Mouse (Mus musculus): ENCODE data around the gene Gabra5. TPM values are rescaled to one million over a fixed set of nuclear protein-coding genes. Genes with fewer than 3 reads are reported as not detected.
A peak's percentile ranks its signal among the peaks of the same experiment; 100 is the strongest.

The Gabra5 gene
- polyA plus RNA-seq, 2 experiments = 0.22 to 0.29 TPM

DNA sequence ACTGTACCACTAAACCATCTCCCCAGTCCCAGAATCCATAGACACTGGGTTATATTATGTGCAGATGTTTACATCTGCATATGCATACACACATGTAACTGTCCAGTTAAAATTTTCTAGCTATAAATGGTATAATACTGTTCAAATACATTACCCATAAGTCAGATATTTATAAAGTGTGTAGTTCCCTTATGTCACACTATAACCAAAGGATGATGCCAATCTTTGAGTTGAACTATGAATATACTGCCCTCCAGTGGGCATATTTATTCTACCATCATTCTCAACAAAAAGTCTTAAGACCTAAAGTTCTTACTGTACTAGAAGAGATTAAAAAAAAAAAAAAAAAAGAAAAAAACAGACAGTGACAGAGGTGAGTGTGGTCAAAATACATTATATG lies 27.0 kb downstream of the Gabra5 start:
- Histone ChIP-seq H3K4me1 (ENCODE audit: control insufficient read depth, insufficient read depth, low read length) (no peaks in the 10 kb centered on the region), H3K4me3 (replicated peaks; ENCODE audit: low read length) (no peak overlapping the region), H3K36me3 (ENCODE audit: control insufficient read depth, insufficient read depth, low read length) (no peaks in the 10 kb centered on the region), H3K27me3 (ENCODE audit: control insufficient read depth, insufficient read depth, low read length) (no peaks in the 10 kb centered on the region), H3K9me3 (ENCODE audit: control insufficient read depth, low read length) (no peaks in the 10 kb centered on the region), H3K4me2 (replicated peaks; ENCODE audit: low read depth, low read length, severe bottlenecking) (no peak overlapping the region), H3K9ac (ENCODE audit: low read depth, low read length, severe bottlenecking) (no peak overlapping the region), H3K27ac (replicated peaks; ENCODE audit: low read depth, low read length) (no peak overlapping the region)
- DNase-seq (ENCODE audit: low spot score) (peak; percentile 66), ATAC-seq (ENCODE audit: low FRiP score, low read depth) (no peak)
- TF ChIP-seq POLR2A (IDR thresholded peaks at IDR 0.05; ENCODE audit: borderline replicate concordance, extremely low read depth, insufficient read depth, insufficient read length) = no peak

GRCm38 (mm10) chr7:57473811-57474525 lies 35.9 kb downstream of the Gabra5 start:
- no peaks in the 10 kb centered on the region for H3K27me3 ChIP-seq (ENCODE audit: control insufficient read depth, insufficient read depth, low read length)
- no peak overlapping the region for H3K4me2 ChIP-seq (replicated peaks; ENCODE audit: low read depth, low read length, severe bottlenecking)
- ATAC-seq (ENCODE audit: low FRiP score, low read depth) (no peak), DNase-seq (ENCODE audit: low spot score) (peak; percentile 67)
- no peak for TF ChIP-seq POLR2A (IDR thresholded peaks at IDR 0.05; ENCODE audit: borderline replicate concordance, extremely low read depth, insufficient read depth, insufficient read length)
- no peaks in the 10 kb centered on the region for H3K9me3 ChIP-seq (ENCODE audit: control insufficient read depth, low read length)
- H3K9ac ChIP-seq (ENCODE audit: low read depth, low read length, severe bottlenecking) = no peak overlapping the region
- H3K4me1 ChIP-seq (ENCODE audit: control insufficient read depth, insufficient read depth, low read length) = no peaks in the 10 kb centered on the region
- no peak overlapping the region for H3K4me3 ChIP-seq (replicated peaks; ENCODE audit: low read length)
- no peak overlapping the region for H3K27ac ChIP-seq (replicated peaks; ENCODE audit: low read depth, low read length)
- no peaks in the 10 kb centered on the region for H3K36me3 ChIP-seq (ENCODE audit: control insufficient read depth, insufficient read depth, low read length)
- WGBS = 68% methylated on average over 4 of the region's 4 CpGs

DNA sequence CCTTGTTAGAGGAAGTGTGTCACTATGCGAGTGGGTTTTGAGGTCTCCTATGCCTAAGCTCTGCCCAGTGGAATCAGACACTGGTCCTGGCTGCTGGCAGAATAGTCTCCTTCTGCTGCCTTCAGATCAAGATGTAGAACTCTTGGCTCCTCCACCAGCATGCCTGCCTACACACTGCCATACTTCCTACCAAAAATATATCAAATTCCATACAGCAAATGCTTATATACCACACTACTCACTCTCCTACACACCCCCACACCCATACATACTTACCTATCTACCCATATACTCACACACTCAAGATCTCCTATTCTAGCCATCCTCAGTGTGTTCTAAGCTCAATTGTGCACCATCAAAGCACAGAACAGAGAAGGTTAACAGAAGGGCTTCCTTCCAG lies 38.5 kb downstream of the Gabra5 start:
- H3K9me3 ChIP-seq (ENCODE audit: control insufficient read depth, low read length) = no peaks in the 10 kb centered on the region
- no peak for DNase-seq (ENCODE audit: low spot score)
- no peak for ATAC-seq (ENCODE audit: low FRiP score, low read depth)
- no peaks in the 10 kb centered on the region for H3K4me1 ChIP-seq (ENCODE audit: control insufficient read depth, insufficient read depth, low read length)
- no peak overlapping the region for H3K4me3 ChIP-seq (replicated peaks; ENCODE audit: low read length)
- WGBS = 93% methylated on average over 1 of the region's 1 CpGs
- no peaks in the 10 kb centered on the region for H3K36me3 ChIP-seq (ENCODE audit: control insufficient read depth, insufficient read depth, low read length)
- H3K9ac ChIP-seq (ENCODE audit: low read depth, low read length, severe bottlenecking) = no peak overlapping the region
- no peak overlapping the region for H3K27ac ChIP-seq (replicated peaks; ENCODE audit: low read depth, low read length)
- TF ChIP-seq POLR2A (IDR thresholded peaks at IDR 0.05; ENCODE audit: borderline replicate concordance, extremely low read depth, insufficient read depth, insufficient read length) = no peak
- H3K27me3 ChIP-seq (ENCODE audit: control insufficient read depth, insufficient read depth, low read length) = no peaks in the 10 kb centered on the region
- H3K4me2 ChIP-seq (replicated peaks; ENCODE audit: low read depth, low read length, severe bottlenecking) = no peak overlapping the region

DNA sequence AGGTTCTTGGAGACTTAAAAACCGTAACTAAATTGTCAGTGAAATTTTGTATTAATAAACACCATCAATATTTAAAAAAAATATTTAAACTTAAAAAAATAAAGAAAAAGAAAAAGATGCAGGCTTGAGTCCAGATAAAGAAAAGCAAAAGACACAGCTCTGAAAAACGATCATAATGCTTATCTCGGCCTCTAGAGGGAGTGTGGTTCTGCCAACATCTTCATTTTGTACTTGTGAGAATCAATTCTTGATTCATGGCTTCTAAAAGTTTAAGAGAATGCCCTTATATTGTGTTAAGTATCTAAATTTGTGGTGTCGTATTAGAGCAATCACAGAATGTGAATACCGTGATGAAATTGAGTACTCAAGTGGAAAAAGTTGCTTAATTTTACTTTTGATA lies 49.5 kb downstream of the Gabra5 start:
- Histone ChIP-seq H3K4me1 (ENCODE audit: control insufficient read depth, insufficient read depth, low read length) (no peaks in the 10 kb centered on the region), H3K4me2 (replicated peaks; ENCODE audit: low read depth, low read length, severe bottlenecking) (no peak overlapping the region), H3K36me3 (ENCODE audit: control insufficient read depth, insufficient read depth, low read length) (no peaks in the 10 kb centered on the region), H3K4me3 (replicated peaks; ENCODE audit: low read length) (no peak overlapping the region), H3K27ac (replicated peaks; ENCODE audit: low read depth, low read length) (no peak overlapping the region), H3K27me3 (ENCODE audit: control insufficient read depth, insufficient read depth, low read length) (no peaks in the 10 kb centered on the region), H3K9me3 (ENCODE audit: control insufficient read depth, low read length) (no peaks in the 10 kb centered on the region), H3K9ac (ENCODE audit: low read depth, low read length, severe bottlenecking) (no peak overlapping the region)
- TF ChIP-seq POLR2A (IDR thresholded peaks at IDR 0.05; ENCODE audit: borderline replicate concordance, extremely low read depth, insufficient read depth, insufficient read length) = no peak
- ATAC-seq (ENCODE audit: low FRiP score, low read depth) (no peak), DNase-seq (ENCODE audit: low spot score) (no peak)
- 65% methylated on average over 5 of the region's 5 CpGs for WGBS

DNA sequence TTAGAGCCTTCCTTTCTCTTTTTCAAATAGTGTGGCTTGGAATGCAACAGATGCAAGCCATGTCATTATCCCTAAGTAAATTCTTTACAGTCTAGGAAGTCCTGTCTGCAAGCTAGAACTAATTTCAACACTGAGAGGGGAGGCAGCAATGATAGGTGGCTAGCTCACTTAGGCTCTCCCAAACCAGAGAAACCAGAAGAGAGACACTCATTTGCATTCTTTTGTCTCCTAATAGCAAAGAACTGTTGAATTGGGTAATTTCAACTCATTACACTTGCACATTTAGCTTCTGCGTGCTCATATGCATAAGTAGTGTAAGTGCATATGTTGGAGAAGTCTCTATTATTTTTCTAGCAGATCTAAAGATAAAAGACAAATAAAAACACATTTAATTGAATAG lies 61.6 kb downstream of the Gabra5 start:
- 65% methylated on average over 1 of the region's 1 CpGs for WGBS
- no peak for TF ChIP-seq POLR2A (IDR thresholded peaks at IDR 0.05; ENCODE audit: borderline replicate concordance, extremely low read depth, insufficient read depth, insufficient read length)
- ATAC-seq (ENCODE audit: low FRiP score, low read depth) (no peak), DNase-seq (ENCODE audit: low spot score) (no peak)
- Histone ChIP-seq H3K27me3 (ENCODE audit: control insufficient read depth, insufficient read depth, low read length) (no peaks in the 10 kb centered on the region), H3K4me2 (replicated peaks; ENCODE audit: low read depth, low read length, severe bottlenecking) (no peak overlapping the region), H3K9ac (ENCODE audit: low read depth, low read length, severe bottlenecking) (no peak overlapping the region), H3K36me3 (ENCODE audit: control insufficient read depth, insufficient read depth, low read length) (no peaks in the 10 kb centered on the region), H3K9me3 (ENCODE audit: control insufficient read depth, low read length) (no peaks in the 10 kb centered on the region), H3K27ac (replicated peaks; ENCODE audit: low read depth, low read length) (no peak overlapping the region), H3K4me1 (ENCODE audit: control insufficient read depth, insufficient read depth, low read length) (no peaks in the 10 kb centered on the region), H3K4me3 (replicated peaks; ENCODE audit: low read length) (no peak overlapping the region)

All from limb, embryonic 14.5 days (tissue).